Mouse (Mus musculus) WW6 (cell line): ENCODE data around the gene Mfsd14a.
"Not testable (repeated sequence)": the region's sequence is repeated elsewhere in the genome, so short reads cannot be mapped to it uniquely, and the experiment has no call there.

Source experiments
- DNase-seq: peaks from one replicate; pipeline ENCODE4 v3.0.0-alpha.2; 2013; ENCODE audit warnings: low read depth, low spot score

The Mfsd14a gene

DNA sequence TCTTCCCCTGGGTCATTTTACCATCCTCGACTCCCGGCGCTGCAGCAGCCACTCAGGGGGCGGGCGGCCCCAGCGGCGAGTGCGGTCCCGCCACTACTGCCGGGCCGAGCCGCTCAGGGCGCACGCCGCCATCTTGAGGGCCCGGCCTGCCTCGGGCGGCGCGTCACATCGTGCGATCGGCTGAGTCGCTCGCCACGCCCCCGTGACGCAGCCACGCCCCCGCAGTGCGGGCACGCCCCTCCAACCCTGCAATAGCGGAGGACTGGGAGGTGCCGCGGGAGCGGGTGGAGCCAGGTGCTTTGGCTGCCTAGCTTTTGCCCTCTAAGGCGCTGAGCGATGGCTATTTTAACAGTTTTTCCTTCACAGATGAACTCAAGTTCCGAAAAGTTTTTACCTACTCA is at the start of gene Mfsd14a:
Mfsd14a (minus strand) TSS at position 215 of the 401 bp plus-strand sequence.
- peak; percentile 88 for DNase-seq

DNA sequence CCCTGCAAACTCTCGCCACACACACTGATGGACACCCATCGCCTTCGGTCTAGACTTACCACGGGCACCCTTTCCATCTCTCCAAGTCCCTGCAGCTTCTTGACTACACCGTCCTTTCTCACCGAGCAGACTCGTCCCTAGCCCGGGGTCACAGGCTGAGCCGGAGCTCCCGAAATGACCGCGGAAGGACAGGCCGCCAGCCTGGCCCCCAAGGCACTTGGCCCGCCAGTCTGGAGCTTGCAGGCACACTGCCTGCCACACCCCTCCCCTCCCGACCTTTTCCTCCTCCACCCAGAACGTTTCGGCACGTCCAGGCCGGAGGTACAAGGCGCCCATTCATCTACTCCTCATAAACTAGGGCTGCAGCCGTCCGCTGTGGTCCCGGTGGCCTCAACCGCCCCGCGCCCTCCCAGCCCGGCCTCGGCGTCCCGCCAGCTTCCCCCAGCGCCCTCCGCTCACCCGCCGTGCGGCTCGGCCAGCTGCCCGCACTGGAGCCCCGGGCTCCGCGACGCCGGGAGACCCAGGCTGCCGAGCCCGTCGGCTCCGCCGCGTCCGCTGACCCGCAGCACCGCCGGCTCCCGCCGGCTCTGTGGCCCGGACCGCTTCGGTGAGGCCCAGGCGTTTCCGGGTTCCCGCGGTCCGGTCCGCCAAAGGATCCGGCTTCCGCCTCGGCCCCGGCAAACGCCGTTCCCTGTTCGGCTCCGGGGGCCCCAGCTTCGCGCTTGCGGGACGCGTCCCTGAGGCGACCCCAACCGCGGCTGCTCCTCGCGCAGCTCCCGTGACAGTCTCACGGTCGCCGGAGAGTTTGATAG is 49.4 kb upstream of the Mfsd14a start:
- no peak for DNase-seq

- no peak for DNase-seq
Measured at GRCm38 (mm10) chr3:116710941-116711340, 48.5 kb upstream of the Mfsd14a start.

GRCm38 (mm10) chr3:116705637-116706204 is 43.2 kb upstream of the Mfsd14a start:
- DNase-seq, result no peak

DNA sequence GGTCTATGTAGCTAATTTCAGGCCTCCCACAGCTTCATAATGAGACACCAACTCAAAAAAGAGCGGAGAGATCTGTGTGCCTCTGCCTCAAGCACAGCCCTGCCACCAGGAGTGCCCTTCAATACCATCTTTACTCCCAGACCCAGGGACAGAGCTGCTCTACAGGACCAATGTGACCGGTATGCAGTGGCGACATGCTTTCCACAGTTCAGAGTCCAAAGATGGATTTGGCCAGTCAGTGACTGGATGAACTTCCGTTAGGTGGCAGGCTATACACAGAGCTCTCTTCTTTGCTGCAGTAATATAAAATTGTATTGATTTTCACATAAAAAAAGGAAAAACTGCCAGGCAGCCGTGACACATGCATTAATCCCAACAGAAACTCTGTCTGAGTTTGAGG is 41.4 kb upstream of the Mfsd14a start:
- DNase-seq, result no peak

- no peak for DNase-seq
Measured at GRCm38 (mm10) chr3:116702647-116703272, 40.3 kb upstream of the Mfsd14a start.

- DNase-seq, result no peak
Measured at GRCm38 (mm10) chr3:116701601-116702000, 39.1 kb upstream of the Mfsd14a start.

- no peak for DNase-seq
Measured at GRCm38 (mm10) chr3:116698786-116699185, 36.3 kb upstream of the Mfsd14a start.

- no peak for DNase-seq
Measured at GRCm38 (mm10) chr3:116695666-116695985, 33.1 kb upstream of the Mfsd14a start.

- no peak for DNase-seq
Measured at GRCm38 (mm10) chr3:116694955-116695665, 32.6 kb upstream of the Mfsd14a start.

- no peak for DNase-seq
Measured at GRCm38 (mm10) chr3:116694312-116694711, 31.8 kb upstream of the Mfsd14a start.

GRCm38 (mm10) chr3:116681160-116681559 is 18.7 kb upstream of the Mfsd14a start, which contains the start of gene Gm43191:
Gene Gm43191 (minus strand): TSS chr3:116681260.
- DNase-seq, result no peak

GRCm38 (mm10) chr3:116664281-116664680 is 1.8 kb upstream of the Mfsd14a start:
- DNase-seq, result not testable (repeated sequence)

GRCm38 (mm10) chr3:116661870-116662414 is 535 bp downstream of the Mfsd14a start:
- no peak for DNase-seq

- no peak for DNase-seq
Measured at GRCm38 (mm10) chr3:116661288-116661869, 1.1 kb downstream of the Mfsd14a start.

DNA sequence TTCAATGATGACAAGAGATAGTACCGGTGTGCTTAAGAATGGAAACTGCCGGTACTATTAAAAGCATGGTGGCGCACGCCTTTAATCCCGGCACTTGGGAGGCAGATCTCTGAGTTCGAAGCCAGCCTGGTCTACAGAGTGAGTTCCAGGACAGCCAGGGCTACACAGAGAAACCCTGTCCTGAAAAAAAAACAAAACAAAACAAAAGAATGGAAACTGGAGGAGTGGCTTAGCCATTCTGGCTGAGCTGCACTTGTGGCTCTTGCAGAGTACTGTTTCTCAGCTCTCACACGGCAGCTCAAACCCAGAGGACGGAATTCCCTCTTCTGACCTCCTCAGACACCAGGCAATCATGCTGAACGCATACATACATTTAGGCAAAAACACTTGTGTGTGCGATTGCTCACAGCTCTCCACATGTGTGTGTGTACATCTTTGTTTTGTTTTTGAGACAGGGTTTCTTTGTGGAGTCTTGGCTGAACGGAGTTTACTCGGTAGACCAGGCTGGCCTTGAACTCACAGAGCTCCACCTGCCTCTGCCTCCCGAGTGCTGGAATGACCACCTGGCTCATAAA is 2.5 kb downstream of the Mfsd14a start:
- no peak for DNase-seq

GRCm38 (mm10) chr3:116658928-116659565 is 3.4 kb downstream of the Mfsd14a start:
- DNase-seq, result no peak

DNA sequence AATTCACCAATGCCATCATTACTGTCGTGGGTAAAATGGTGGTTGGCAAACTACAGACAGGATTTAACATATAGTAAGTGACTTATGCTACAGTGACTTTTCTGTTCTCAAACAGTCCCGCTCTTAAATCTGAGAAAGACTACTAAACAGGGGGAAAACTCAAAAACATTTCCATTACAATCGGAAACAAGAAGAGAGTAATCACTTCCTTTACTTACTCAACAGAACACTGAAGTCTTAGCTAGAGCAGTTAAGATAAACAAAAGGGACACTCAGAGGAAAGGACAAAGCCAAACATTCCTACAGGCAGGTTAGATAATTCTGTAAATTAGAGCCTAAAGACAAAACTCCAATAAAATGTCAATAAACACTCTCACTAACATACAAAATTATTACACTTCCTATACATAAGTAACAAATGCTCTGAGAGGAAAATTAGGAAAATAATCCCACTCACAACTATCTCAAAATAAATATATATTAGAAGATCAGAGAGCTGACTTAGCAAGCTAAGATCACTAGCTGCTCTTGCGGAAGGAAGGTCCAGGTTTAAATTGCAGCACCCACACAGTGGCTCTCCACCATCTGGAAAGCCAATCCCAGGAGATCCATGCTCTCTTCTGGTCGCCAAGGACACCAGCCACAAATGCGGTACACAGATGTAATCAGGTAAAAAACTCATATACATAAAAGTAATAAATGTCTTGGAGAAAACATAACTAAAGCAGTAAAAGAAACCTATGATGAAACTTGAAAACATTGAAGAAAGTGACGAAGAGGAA is 6.1 kb downstream of the Mfsd14a start:
- DNase-seq, result no peak

GRCm38 (mm10) chr3:116654051-116654450 is 8.4 kb downstream of the Mfsd14a start:
- DNase-seq, result not testable (repeated sequence)
